Mouse (Mus musculus) bone marrow macrophage, adult 2 months (primary cell): ENCODE data around the gene Rad52.

Experiments
- CTCF ChIP-seq: IDR thresholded peaks from 2 replicates; pipeline ENCODE4 v1.5.1; 2012; ENCODE audit warnings: low read depth, mild to moderate bottlenecking, low read length, moderate library complexity
- POLR2A ChIP-seq: IDR thresholded peaks from 2 replicates; pipeline ENCODE4 v1.6.1; 2012; ENCODE audit warnings: mild to moderate bottlenecking, low read depth, low read length, borderline replicate concordance

- TF ChIP-seq CTCF (no peak), POLR2A (no peak)
These were observed 20.0 kb downstream of the Rad52 start for GRCm38 (mm10) chr6:119922544-119922943.
